Mouse (Mus musculus): Measurements from ENCODE around the gene Gimap4.

- TF ChIP-seq CHD1 (IDR thresholded peaks at IDR 0.05; ENCODE audit: low read depth, low read length) (no peak), ETS1 (IDR thresholded peaks at IDR 0.05; ENCODE audit: low read depth, low read length) (no peak), TCF12 (IDR thresholded peaks at IDR 0.05; ENCODE audit: low read depth, low read length) (no peak), CTCF (IDR thresholded peaks at IDR 0.05 in 2 of 3, conservative IDR thresholded peaks at IDR 0.05 in 1 of 3; ENCODE audit: control insufficient read depth in 1 of 3, insufficient read depth in 1 of 3, low read depth in 2 of 3, low read length in 3 of 3, poor library complexity in 1 of 3, severe bottlenecking in 1 of 3) (no peak), USF2 (IDR thresholded peaks at IDR 0.05; ENCODE audit: borderline replicate concordance in 1 of 2, insufficient read depth in 1 of 2, low read depth in 1 of 2, low read length in 2 of 2) (no peak)
Observed at GRCm38 (mm10) chr6:48648779-48649178, 35.6 kb upstream of the Gimap4 start.

Measured in MEL (cell line).